Mouse (Mus musculus): ENCODE measurements around the gene Xlr5a. TPM values are rescaled to one million over a fixed set of nuclear protein-coding genes. Genes with fewer than 3 reads are reported as not detected.
"Not testable (repeated sequence)": the region's sequence is repeated elsewhere in the genome, so short reads cannot be mapped to it uniquely, and the experiment has no call there.

The Xlr5a gene
- total RNA-seq, 2 experiments from 2014 or later = not detected

DNA sequence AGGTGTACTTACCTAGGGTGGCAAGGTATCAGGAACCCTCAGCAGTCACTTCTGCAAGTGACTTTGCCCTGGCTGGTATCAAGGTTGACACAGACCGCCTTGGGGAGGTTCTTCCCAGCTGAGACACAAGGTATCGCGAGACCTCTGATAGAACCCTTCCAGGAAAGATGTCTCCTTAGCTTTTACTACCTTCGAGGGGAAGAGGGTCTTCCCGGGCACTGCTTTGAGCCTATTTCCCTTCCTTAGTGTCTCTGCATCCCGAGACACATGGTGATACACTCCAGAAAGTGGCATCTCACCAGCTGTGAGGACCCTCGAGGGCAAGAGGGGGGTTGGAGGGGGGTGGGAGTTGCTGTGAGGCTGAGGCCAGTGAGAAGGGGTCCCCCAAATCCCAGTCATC, 143.4 kb downstream of the Xlr5a start, which contains the start of gene DXBay18:
TSS of gene DXBay18 (minus strand) at position 101 of the 400 bp plus-strand sequence.
- DNase-seq; intact Hi-C loops (cut with DNase I): not testable (repeated sequence)

DNA sequence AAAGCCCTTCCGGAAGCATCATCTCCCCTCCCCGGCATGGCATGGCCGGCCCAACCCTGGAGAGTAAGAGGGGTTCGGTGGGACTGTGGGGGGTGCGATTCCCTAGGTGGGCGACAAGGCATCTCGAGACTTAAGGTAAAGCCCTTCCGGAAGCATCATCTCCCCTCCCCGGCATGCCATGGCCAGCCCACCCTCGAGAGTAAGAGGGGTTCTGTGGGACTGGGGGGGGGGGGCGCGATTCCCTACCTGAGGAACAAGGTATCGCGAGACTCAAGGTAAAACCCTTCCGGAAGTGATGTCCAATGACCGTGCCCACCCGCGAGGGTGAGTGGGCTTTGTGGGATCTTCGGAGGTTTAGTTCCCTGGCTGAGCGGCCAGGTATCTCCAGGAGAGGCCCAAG, 144.3 kb downstream of the Xlr5a start, which contains the start of gene Xlr5b:
TSS of gene Xlr5b (plus strand) at position 301 of the 400 bp plus-strand sequence.
- DNase-seq; intact Hi-C loops (cut with DNase I): not testable (repeated sequence)

DNA sequence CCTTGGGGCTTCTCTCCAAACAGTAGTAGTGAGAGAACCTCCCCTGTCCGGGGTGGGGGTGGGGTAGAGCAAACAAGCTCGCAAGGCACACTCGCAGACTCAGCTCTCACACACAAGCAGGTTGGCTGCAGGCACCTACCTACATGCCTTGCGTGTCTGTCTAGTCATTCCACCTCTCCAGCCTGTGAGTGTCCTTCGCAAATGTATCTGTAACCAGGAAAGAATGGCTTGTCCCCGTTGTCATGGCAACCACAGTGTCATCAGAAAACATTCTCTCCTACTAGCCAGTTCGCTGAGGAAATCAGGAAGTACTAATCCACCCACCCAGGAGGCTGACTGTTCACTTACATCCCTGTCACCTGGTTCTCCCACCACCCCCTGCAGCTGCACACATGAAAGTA, 149.6 kb downstream of the Xlr5a start:
- DNase-seq; intact Hi-C loops (cut with DNase I): not testable (repeated sequence)

DNA sequence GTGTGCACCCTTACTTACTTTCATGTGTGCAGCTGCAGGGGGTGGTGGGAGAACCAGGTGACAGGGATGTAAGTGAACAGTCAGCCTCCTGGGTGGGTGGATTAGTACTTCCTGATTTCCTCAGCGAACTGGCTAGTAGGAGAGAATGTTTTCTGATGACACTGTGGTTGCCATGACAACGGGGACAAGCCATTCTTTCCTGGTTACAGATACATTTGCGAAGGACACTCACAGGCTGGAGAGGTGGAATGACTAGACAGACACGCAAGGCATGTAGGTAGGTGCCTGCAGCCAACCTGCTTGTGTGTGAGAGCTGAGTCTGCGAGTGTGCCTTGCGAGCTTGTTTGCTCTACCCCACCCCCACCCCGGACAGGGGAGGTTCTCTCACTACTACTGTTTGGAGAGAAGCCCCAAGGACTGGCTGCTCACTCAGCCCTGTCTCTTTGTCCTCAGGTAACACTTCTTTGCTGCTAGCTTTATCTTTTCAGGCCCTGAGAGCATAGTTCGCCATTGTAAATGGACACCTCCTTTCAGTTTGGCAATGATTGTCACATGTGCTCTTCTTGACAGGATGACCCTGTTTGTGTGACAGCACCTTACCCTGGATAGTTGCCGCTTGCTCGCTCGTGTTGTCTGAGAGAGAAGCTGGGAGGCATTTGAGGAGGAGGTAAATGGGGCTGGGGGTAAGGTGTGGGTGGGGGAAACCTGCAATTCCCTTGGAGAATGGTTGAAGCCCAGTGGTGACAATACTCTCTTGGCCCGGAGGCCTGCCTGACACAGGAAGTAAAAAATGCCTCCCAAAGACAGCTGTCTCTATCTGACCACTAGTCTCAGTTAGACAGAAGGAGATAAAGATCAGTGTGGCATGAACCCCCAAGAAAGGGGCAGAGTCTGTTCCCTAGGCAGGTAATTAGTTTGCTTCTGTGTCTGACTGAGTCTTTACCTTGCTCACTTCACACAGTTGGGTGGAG, 169.6 kb downstream of the Xlr5a start:
- intact Hi-C loops (cut with DNase I); DNase-seq: not testable (repeated sequence)

DNA sequence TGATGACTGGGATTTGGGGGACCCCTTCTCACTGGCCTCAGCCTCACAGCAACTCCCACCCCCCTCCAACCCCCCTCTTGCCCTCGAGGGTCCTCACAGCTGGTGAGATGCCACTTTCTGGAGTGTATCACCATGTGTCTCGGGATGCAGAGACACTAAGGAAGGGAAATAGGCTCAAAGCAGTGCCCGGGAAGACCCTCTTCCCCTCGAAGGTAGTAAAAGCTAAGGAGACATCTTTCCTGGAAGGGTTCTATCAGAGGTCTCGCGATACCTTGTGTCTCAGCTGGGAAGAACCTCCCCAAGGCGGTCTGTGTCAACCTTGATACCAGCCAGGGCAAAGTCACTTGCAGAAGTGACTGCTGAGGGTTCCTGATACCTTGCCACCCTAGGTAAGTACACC, 176.0 kb downstream of the Xlr5a start, which contains the start of gene Gm14685:
TSS of gene Gm14685 (plus strand) at position 301 of the 400 bp plus-strand sequence.
- DNase-seq; intact Hi-C loops (cut with DNase I): not testable (repeated sequence)

DNA sequence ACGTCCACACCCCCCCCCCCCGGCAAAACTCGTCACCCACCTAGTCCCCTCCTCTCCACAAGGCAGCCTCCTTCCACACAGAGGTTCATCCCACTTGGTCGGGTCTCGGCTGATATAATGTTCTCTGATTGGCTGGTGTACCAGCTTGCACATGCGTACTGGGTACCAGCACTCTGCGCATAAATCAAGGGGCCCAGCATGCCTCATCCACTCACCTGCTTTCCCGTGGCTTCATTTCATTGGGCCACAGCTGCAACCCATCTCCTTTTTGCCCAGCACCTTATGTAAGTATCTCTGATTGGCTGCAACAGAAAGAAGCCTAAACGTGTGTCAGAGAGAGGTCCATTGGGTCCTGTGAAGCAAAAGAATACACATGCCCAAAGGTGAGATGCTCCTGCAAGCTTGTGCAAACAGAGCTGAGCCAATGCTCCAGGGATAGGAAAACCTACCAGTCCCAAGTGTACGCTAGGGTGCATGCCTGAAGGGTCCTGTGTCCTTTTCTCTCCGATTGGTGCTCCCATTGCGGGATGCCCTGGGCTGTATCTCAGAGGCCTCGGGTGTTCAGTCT, 195.8 kb downstream of the Xlr5a start, which contains the start of gene Xlr3a:
TSS of gene Xlr3a (minus strand) at position 155 of the 568 bp plus-strand sequence.
- intact Hi-C loops (cut with DNase I); DNase-seq: not testable (repeated sequence)

DNA sequence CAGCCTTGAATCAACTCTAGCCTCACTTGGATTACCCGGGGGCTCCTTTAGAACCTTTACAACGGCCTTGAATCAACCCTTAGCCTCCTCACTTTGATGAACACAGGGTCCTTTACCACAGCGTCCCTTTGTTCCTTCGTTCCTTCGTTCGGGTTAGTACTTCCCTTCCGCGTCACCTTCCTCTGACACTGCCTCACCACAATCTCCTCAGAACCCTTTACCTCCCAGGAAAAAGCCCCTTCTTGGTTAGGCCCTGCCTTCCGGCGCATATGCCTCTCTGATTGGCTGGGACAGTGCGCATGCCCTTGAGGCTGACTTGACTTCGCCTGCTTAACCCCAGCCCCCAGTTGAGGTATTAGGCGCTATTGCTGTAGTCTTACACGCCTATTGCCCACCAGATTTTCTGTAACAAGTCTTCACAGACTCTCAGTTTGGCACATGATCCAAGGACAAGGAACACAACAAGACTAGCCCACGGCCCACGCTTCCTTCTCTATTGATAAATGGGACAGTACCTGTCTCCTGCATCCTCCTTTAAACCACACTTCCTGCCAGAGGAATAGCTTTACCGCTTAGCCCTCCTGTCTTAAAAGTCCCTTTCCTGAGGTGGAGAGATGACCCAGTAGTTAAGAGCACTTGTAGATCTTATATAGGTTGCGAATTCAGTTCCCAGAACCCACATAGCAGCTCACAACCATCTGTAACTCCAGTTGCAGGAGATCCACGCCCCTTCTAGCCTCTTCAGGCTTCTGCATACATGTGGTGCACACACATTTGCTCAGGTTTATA, 210.3 kb downstream of the Xlr5a start, which contains the start of gene Xlr4a:
TSS of gene Xlr4a (minus strand) at position 212 of the 789 bp plus-strand sequence.
- DNase-seq; intact Hi-C loops (cut with DNase I): not testable (repeated sequence)

DNA sequence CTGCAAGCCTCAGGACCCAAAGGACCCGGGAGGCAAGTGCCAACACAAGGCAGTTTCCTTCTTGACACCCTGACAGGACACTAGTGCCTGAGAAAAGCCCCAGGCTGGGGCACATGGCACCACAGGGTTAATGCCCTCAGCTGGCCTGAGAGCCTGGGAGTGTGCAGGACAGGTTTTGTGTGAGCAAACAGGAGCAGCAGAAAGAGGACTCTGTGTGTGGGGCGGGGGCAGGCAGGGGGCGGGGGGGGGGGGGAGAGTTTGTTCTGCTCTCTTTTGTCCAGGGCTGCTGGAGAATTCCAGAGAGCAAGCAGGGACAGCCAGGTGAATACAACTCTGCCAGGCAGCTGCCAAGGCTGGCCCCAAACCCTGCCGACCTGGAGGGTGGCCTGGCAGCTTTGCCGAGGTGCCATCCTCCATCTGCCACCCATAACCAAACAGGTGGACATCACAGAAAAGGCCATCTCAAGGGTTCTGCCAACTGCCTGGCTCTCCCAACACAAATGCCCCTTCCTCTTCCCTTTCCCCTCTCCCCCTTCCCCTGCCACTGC, 225.9 kb downstream of the Xlr5a start:
- DNase-seq; intact Hi-C loops (cut with DNase I): not testable (repeated sequence)

DNA sequence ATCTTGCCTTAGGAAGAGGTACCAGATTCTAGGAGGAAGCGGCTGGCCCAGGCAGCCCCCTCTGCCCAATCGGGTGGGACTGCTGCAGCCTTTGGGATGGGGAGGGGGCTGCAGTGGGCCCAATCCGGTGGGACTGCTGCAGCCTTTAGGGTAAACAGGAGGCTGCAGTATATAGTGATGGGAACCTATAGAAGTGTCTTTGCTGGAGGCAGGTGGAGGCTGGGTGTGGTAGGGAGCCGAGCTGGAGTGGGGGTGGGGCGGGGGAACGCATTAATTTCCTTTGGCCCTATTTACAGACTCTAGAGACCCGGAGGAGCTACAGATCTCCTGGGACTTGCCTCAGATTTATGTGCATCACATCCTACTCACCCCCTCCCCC, 228.4 kb downstream of the Xlr5a start, which contains the start of gene Pnma3:
TSS of gene Pnma3 (plus strand) at position 373 of the 379 bp plus-strand sequence.
- no peak for DNase-seq
- intact Hi-C loops (cut with DNase I) = no loop called here

DNA sequence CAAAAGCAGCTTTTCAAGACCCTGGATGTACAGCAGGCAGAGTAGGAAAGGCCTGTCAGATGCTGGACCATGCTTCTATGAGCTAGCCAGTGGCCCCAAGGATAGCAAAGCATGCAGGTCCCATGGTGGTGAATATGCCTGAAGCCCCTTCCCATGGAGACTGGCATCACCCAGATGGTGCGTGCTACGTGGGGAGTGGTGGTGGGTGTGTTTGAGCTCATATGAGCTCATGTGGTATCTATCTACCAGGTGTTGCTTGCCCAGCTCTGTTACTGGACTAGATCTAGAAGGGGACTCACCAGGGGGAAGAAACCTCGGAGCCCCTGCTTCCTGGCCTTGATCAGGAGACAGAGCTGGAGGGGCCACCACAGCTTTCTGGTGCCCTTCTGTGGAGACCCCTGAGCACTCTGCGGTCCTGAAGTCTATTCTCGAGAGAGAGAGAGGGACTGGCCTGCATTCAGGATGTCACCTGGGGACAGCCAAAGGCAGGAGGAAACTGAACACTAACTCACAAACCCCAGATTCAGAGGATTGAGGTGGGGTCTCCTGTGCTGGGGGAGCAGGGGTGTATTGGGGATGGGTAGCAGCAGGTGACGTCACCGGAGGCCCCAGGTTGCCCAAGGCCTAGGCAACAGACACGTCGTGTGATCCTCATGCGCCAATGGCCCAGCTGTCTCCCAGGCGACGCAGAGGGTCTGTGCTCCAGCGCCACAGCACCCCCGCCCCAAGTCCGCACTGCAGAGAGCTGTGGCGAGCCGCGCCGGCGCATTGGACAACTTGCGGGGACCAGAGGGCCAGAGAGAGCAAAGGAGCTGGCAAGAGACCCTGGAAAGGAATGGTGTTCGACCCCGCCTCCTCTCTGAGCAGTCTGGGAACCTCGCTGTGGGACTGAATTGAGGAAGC, 229.0 kb downstream of the Xlr5a start:
- no peak for DNase-seq
- intact Hi-C loops (cut with DNase I) = no loop called here

DNA sequence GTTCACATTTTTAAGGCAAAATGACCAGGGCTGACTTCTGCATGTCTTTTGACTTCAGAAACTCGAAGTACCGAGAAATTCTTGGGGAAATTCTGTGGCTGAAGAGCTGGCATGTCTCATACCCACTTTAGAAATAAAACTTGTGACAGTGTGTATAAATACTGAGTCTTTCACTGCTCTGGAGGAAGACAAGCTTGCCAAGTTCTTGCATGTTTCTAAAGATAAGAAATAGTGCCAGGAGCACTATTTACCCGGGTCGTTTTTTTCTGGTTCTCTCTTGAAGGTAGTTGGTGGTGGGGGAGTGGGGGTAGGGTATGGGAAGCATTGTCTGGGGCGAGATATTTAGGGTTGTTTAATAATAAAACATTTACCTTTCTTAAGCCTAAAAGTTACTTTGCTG, 230.5 kb downstream of the Xlr5a start:
- no peak for DNase-seq
- intact Hi-C loops (cut with DNase I) = no loop called here

DNA sequence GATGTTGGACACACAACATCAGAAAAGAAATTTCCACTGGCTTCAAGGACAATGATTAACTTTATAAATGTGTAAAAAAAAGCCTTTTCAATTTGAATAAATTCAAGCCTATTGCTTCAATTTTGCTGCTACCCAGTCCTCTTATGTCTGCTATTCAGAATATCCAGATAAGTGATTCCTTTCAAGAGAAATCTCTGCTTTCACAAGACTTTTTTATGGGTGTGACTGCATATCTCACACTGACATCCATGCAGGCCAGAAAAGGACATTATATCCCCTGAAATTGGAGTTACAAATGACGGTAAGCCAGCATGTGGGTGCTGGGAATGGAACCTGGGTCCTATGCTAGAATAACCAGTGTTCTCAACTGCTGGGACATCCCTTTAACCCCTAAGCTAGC, 231.2 kb downstream of the Xlr5a start:
- DNase-seq = no peak
- intact Hi-C loops (cut with DNase I) = no loop called here

Other genes with a start within 250 kb of the Xlr5a start
- gene Pnma3, start 228.2 kb downstream of the Xlr5a start, total RNA-seq (2021) = not detected
- gene Xlr4a, start 210.5 kb downstream of the Xlr5a start, total RNA-seq (2021) = not detected
- under 1 TPM in 1 of 2 experiments, not detected in 1; 0.76 TPM for gene Xlr3a, start 195.9 kb downstream of the Xlr5a start, total RNA-seq (2021)
- not detected for gene Gm14685, start 175.9 kb downstream of the Xlr5a start, total RNA-seq (2021)
- not detected for gene Xlr5b, start 144.2 kb downstream of the Xlr5a start, total RNA-seq (2021)
- not detected for gene DXBay18, start 143.5 kb downstream of the Xlr5a start, total RNA-seq (2021)
- not detected for gene Spin2d, start 116.0 kb downstream of the Xlr5a start, total RNA-seq (2021)
- gene Xlr3b, start 100.8 kb downstream of the Xlr5a start, total RNA-seq (2021) = 1 to 10 TPM in 1 of 2 experiments, under 1 TPM in 1; 0.33 to 4.2 TPM
- under 1 TPM in 1 of 2 experiments, not detected in 1; 0.26 TPM for gene Xlr4b, start 78.6 kb downstream of the Xlr5a start, total RNA-seq (2021)
- 1 to 10 TPM; 4.9 to 6.6 TPM for gene F8a, start 64.7 kb downstream of the Xlr5a start, total RNA-seq (2021)
- under 1 TPM in 1 of 2 experiments, not detected in 1; 0.17 TPM for gene Xlr4c, start 49.8 kb downstream of the Xlr5a start, total RNA-seq (2021)
- not detected for gene Xlr3c, start 27.6 kb downstream of the Xlr5a start, total RNA-seq (2021)
- gene Xlr5c, start within 50 bp of the Xlr5a start, total RNA-seq (2021) = not detected
- not detected for gene Gm45015, start 43.9 kb upstream of the Xlr5a start, total RNA-seq (2021)
- 1 to 10 TPM; 4.4 to 5.6 TPM for gene Zfp275, start 49.6 kb upstream of the Xlr5a start, total RNA-seq (2021)
- not detected for gene Gm18336, start 105.8 kb upstream of the Xlr5a start, total RNA-seq (2021)
- under 1 TPM in 1 of 2 experiments, not detected in 1; 0.15 TPM for gene Zfp92, start 118.1 kb upstream of the Xlr5a start, total RNA-seq (2021)
- not detected for gene Trex2, start 142.4 kb upstream of the Xlr5a start, total RNA-seq (2021)
- gene Haus7, start 166.1 kb upstream of the Xlr5a start, total RNA-seq (2021) = 10 to 100 TPM; 11.0 to 13.7 TPM
- gene Bgn, start 190.6 kb upstream of the Xlr5a start, total RNA-seq (2021) = 100 to 1,000 TPM in 1 of 2 experiments, 10 to 100 TPM in 1; 70.0 to 118 TPM
- 10 to 100 TPM; 13.2 to 14.3 TPM for gene Atp2b3, start 210.1 kb upstream of the Xlr5a start, total RNA-seq (2021)